Mouse (Mus musculus): ENCODE data around the gene Ndrg2.

- TF ChIP-seq CTCF (IDR thresholded peaks at IDR 0.05; ENCODE audit: low read depth), result no peak
- TF ChIP-seq EP300 (IDR thresholded peaks at IDR 0.05; ENCODE audit: low read depth), result no peak
Measured at GRCm38 (mm10) chr14:51943336-51943735, 29.4 kb upstream of the Ndrg2 start.

All from liver, embryonic 14.5 days (tissue).